Mouse (Mus musculus): Measurements from ENCODE around the gene Ugt1a2.

DNA sequence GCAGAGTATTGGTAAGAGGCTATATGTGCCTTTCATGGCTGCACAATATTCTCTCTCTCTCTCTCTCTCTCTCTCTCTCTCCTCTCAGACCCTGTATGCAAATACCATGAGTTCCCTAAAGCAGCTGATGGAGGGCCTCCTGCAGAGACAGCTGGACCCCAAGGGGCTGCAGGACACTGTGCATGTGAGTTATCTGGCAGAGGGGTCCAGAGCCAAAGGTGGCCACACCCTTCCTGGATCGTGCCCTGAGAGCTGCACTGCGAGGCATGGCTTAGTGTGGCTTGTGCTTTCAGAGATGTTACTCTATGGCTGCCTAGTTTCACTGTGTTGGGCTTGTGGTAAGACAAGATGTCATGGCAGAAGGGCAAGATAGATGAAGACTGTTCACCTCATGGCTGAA, 47.3 kb downstream of the Ugt1a2 start:
- TF ChIP-seq GATA1 (IDR thresholded peaks at IDR 0.05; ENCODE audit: borderline replicate concordance, low read length) (no peak), FLI1 (IDR thresholded peaks at IDR 0.05; ENCODE audit: low read length) (no peak)
